Mouse (Mus musculus) macrophage (primary cell): ENCODE results near the gene Brd3os. TPM values are rescaled to one million over a fixed set of nuclear protein-coding genes. Genes with fewer than 3 reads are reported as not detected.

Experiments used
- H3K27ac ChIP-seq: fragments of 350-480 bp; formaldehyde crosslinking; 2 replicates; pipeline ENCODE4 v1.9.0; 2021
- H3K36me3 ChIP-seq: fragments of 350-480 bp; formaldehyde crosslinking; 2 replicates; pipeline ENCODE4 v1.9.0; 2021; ENCODE audit errors: inconsistent target
- H3K4me3 ChIP-seq: fragments of 350-480 bp; formaldehyde crosslinking; 2 replicates; pipeline ENCODE4 v1.9.0; 2021; ENCODE audit errors: inconsistent target
- H3K79me2 ChIP-seq: fragments of 350-480 bp; formaldehyde crosslinking; 2 replicates; pipeline ENCODE4 v1.9.0; 2021; ENCODE audit errors: inconsistent target
- WGBS: methylation state at CpG from one replicate; pipeline ENCODE4 v1.1.7; 2026; ENCODE audit warnings: inconsistent platforms; ENCODE audit not compliant: missing documents; 5-methylcytosine and 5-hydroxymethylcytosine counted together
- polyA plus RNA-seq: library from polyadenylated mRNA; stranded (reverse); fragments of 250-400 nt; gene quantifications from 3 replicates; pipeline ENCODE4 v1.2.4, GENCODE M21; 2018; ENCODE audit warnings: inconsistent platforms

Gene Brd3os
- polyA plus RNA-seq, 1 experiment from 2014 or later: 0.90 TPM

DNA sequence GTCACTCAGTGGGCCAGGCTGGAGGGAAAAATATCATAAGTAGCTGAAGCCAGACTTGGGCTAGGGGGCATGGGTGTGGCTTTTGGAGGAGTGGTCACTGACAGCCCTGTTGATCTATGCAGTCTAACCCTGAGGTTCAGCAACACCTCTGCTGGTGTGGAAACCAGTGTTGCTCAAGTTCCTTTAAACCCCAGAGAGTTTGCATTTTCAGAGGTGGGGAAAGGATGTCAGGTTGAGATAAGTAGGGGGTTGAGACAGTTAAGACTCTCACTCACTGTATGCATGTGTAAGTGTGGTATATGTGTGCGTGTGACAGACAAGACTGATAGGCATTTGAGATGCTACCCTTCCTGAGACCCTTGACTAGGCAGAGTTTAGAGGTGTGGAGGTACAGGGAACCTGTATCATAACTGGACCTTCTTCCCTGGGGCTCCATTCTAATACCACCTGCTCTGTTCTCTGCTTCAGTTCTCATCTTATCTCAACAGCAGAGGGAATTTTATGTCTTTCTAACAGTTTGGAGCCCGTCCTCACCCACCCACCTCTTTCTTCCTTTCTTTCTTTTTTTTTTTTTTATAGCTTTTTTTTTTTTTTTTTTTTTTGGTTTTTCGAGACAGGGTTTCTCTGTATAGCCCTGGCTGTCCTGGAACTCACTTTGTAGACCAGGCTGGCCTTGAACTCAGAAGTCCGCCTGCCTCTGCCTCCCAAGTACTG lies 45.4 kb downstream of the Brd3os start:
- Histone ChIP-seq H3K79me2 (no peaks in the 10 kb centered on the region), H3K27ac (no peak overlapping the region), H3K36me3 (no peaks in the 10 kb centered on the region), H3K4me3 (no peak overlapping the region)
- 27% methylated on average over 1 of the region's 4 CpGs for whole genome bisulfite sequencing

GRCm38 (mm10) chr2:27488362-27488761 lies 46.2 kb downstream of the Brd3os start:
- no peak overlapping the region for H3K4me3 ChIP-seq
- H3K36me3 ChIP-seq: no peaks in the 10 kb centered on the region
- WGBS: 89% methylated on average over 1 of the region's 1 CpGs
- H3K79me2 ChIP-seq: no peaks in the 10 kb centered on the region
- H3K27ac ChIP-seq: no peak overlapping the region

DNA sequence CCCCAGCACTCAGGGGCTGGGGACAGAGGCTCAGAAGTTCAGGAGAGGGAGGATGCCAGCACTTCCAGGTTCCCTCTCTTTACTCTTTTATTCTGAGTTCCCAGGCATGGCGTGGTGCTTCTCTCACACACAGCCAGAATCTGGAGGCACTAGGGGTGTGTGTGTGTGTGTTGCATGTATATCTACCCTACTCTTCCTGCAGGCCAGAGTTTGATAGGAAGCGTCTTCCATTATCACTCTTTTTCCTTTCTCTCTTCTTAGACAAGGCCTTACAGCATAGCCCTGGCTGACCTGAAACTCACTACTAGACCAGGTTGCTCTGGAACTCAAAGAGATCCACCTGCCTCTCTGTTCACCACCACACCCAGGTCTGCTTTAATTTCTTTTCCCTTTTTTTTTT lies 48.8 kb downstream of the Brd3os start:
- no peaks in the 10 kb centered on the region for H3K79me2 ChIP-seq
- H3K36me3 ChIP-seq: no peaks in the 10 kb centered on the region
- H3K27ac ChIP-seq: no peak overlapping the region
- H3K4me3 ChIP-seq: no peak overlapping the region
- WGBS: 96% methylated on average over 2 of the region's 2 CpGs

Other genes with a start within 250 kb of the Brd3os start
- gene Sardh, start 194.0 kb upstream of the Brd3os start, polyA plus RNA-seq: 0.89 to 2.1 TPM (median 1.0 TPM) in 3 replicates
- 18.3 to 31.2 TPM (median 24.0 TPM) in 3 replicates for gene Vav2, start 15.3 kb upstream of the Brd3os start, polyA plus RNA-seq
- 15.0 to 33.6 TPM (median 15.3 TPM) in 3 replicates for gene Brd3, start 65.3 kb downstream of the Brd3os start, polyA plus RNA-seq
- 23.8 to 53.3 TPM (median 24.9 TPM) in 3 replicates for gene Wdr5, start 72.8 kb downstream of the Brd3os start, polyA plus RNA-seq
- gene Rxra, start 234.1 kb downstream of the Brd3os start, polyA plus RNA-seq: 41.3 to 42.8 TPM (median 41.9 TPM) in 3 replicates